8 mouse cellular contexts compared by ENCODE assay signal in the genomic region with DNA sequence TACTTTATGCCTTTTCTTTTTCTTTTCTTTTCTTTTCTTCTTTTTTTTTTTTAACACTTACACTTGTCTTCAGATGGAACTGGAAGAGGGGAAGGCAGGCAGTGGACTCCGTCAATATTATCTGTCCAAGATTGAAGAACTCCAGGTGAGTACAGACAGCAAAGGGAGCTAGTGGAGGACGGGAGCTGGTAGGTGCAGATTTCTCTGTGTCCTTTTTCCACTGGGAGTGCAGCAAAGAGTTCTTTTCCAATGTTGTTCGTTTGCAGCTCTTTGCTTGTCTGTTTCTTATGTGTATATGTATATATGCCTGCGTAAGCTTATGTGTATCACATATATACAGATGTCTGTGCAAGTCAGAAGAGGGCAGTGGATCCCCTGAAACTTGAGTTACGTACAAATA. TPM values are rescaled to one million over a fixed set of nuclear protein-coding genes. Genes with fewer than 3 reads are reported as not detected.
DNase-seq lines count a peak whose midpoint lies in the region; ATAC-seq and TF ChIP-seq lines count a peak whose summit lies in the region.

No protein-coding gene starts in this region.

- intact Hi-C loops in gastrocnemius, postnatal 36 days (cut with DNase I) = loop anchor here (2.0 kb wide), 1 partner anchor 16 kb away; a partner anchor contains a TSS

- H3K4me3 ChIP-seq in brown adipose tissue, adult 24 weeks (ENCODE audit: insufficient read depth, low read depth, low read length) = peak overlapping the region; percentile 33
- peak overlapping the region; percentile 77 for H3K4me3 ChIP-seq in hindbrain, embryonic 14.5 days (replicated peaks; ENCODE audit: low read length)
- H3K4me3 ChIP-seq in liver, embryonic 14.5 days (ENCODE audit: insufficient read depth in 1 of 2, low read depth in 2 of 2, low read length in 2 of 2) = peak overlapping the region; percentile 95 to 99
- H3K4me3 ChIP-seq in stomach, embryonic 15.5 days (replicated peaks) = peak overlapping the region; percentile 82

- WGBS in hindbrain, embryonic 14.5 days = 81% methylated on average over 5 of the region's 5 CpGs
- WGBS in liver, embryonic 14.5 days (ENCODE audit: insufficient replicate concordance) = 41% methylated on average over 5 of the region's 5 CpGs
- WGBS in stomach, embryonic 15.5 days = 55% methylated on average over 5 of the region's 5 CpGs

- H3K36me3 ChIP-seq in hindbrain, embryonic 14.5 days (replicated peaks; ENCODE audit: control insufficient read depth, insufficient read depth) = peaks cover 56% of the 10 kb centered on the region
- H3K36me3 ChIP-seq in liver, embryonic 14.5 days (replicated peaks; ENCODE audit: control insufficient read depth, insufficient read depth, low read depth) = peaks cover 37% of the 10 kb centered on the region
- peaks cover 39% of the 10 kb centered on the region for H3K36me3 ChIP-seq in stomach, embryonic 15.5 days

- no peaks in the 10 kb centered on the region for H3K4me1 ChIP-seq in brown adipose tissue, adult 24 weeks (ENCODE audit: control insufficient read depth, insufficient read depth, insufficient read length, low read length)
- peaks cover 18% of the 10 kb centered on the region for H3K4me1 ChIP-seq in hindbrain, embryonic 14.5 days (replicated peaks; ENCODE audit: control insufficient read depth, insufficient read depth, low read length)
- H3K4me1 ChIP-seq in liver, embryonic 14.5 days (replicated peaks; ENCODE audit: control insufficient read depth in 2 of 2, insufficient read depth in 2 of 2, low read length in 1 of 2) = peaks cover 11 to 17% of the 10 kb centered on the region in 2 experiments
- peaks cover 19% of the 10 kb centered on the region for H3K4me1 ChIP-seq in stomach, embryonic 15.5 days

- ATAC-seq in hindbrain, embryonic 14.5 days (ENCODE audit: low FRiP score) = no peak
- ATAC-seq in liver, embryonic 14.5 days (ENCODE audit: insufficient read depth) = no peak
- ATAC-seq in stomach, embryonic 15.5 days (ENCODE audit: insufficient read depth, low FRiP score, low read depth) = no peak

- H3K4me2 ChIP-seq in hindbrain, embryonic 14.5 days (replicated peaks) = peak overlapping the region; percentile 97
- peak overlapping the region; percentile 79 for H3K4me2 ChIP-seq in liver, embryonic 14.5 days (ENCODE audit: low read depth)
- H3K4me2 ChIP-seq in stomach, embryonic 15.5 days = peak overlapping the region; percentile 62

- TF ChIP-seq CTCF in liver, embryonic 14.5 days (IDR thresholded peaks at IDR 0.05; ENCODE audit: low read depth) = no peak

- peak overlapping the region; percentile 88 for H3K9ac ChIP-seq in hindbrain, embryonic 14.5 days
- peak overlapping the region; percentile 93 for H3K9ac ChIP-seq in liver, embryonic 14.5 days (replicated peaks)
- peak overlapping the region; percentile 71 for H3K9ac ChIP-seq in stomach, embryonic 15.5 days

- TF ChIP-seq EP300 in liver, embryonic 14.5 days (IDR thresholded peaks at IDR 0.05; ENCODE audit: low read depth) = no peak

- H3K9me3 ChIP-seq in hindbrain, embryonic 14.5 days (ENCODE audit: control insufficient read depth, low read length) = no peaks in the 10 kb centered on the region
- no peaks in the 10 kb centered on the region for H3K9me3 ChIP-seq in liver, embryonic 14.5 days (ENCODE audit: control insufficient read depth, low read length)
- H3K9me3 ChIP-seq in stomach, embryonic 15.5 days = no peaks in the 10 kb centered on the region

- DNase-seq in cerebellum, postnatal 10 days = peak; percentile 71 to 75
- no peak for DNase-seq in cerebellum, adult 8-10 months
- no peak for DNase-seq in hindbrain, embryonic 14.5 days (ENCODE audit: low spot score)
- DNase-seq in liver, embryonic 14.5 days (ENCODE audit: low read depth in 3 of 3, low spot score in 3 of 3) = no peak
- no peak for DNase-seq in layer of hippocampus, adult 8-10 months (ENCODE audit: low spot score in 2 of 2)
- DNase-seq in gastrocnemius, postnatal 36 days = no peak

- H3K27me3 ChIP-seq in hindbrain, embryonic 14.5 days (ENCODE audit: control insufficient read depth, insufficient read depth, low read length) = no peaks in the 10 kb centered on the region
- H3K27me3 ChIP-seq in liver, embryonic 14.5 days (ENCODE audit: control insufficient read depth, insufficient read depth, low read length) = no peaks in the 10 kb centered on the region
- H3K27me3 ChIP-seq in stomach, embryonic 15.5 days (replicated peaks) = no peaks in the 10 kb centered on the region

- H3K27ac ChIP-seq in brown adipose tissue, adult 24 weeks (replicated peaks; ENCODE audit: low read depth, low read length) = no peak overlapping the region
- H3K27ac ChIP-seq in hindbrain, embryonic 14.5 days = 0 out of 2 replicates have a peak overlapping the region, but pooled peaks have one; percentile 79
- peak overlapping the region; percentile 58 for H3K27ac ChIP-seq in liver, embryonic 14.5 days
- no peak overlapping the region for H3K27ac ChIP-seq in stomach, embryonic 15.5 days

RNA-seq across cellular contexts. Expression of a gene that starts 0.8 kb away (rescaled TPM):
- polyA plus RNA-seq in brown adipose tissue, adult 24 weeks (2012; ENCODE audit: insufficient read depth, insufficient read length, missing spikeins) = 111 and 116 TPM in 2 replicates
- polyA plus RNA-seq in hindbrain, embryonic 14.5 days (2014; fragmentation: Nextera tagmentation; extraction: Ambion mirVana) = 282 and 287 TPM in 2 replicates
- 59.6 and 107 TPM in 2 replicates for polyA plus RNA-seq in liver, embryonic 14.5 days (2012; rRNA removed)
- 123 and 132 TPM in 2 replicates for polyA plus RNA-seq in liver, embryonic 14.5 days (2014; fragmentation: Nextera tagmentation; extraction: Ambion mirVana)
- 242 and 266 TPM in 2 replicates for polyA plus RNA-seq in stomach, embryonic 15.5 days (2015; fragmentation: Nextera tagmentation; extraction: Ambion mirVana)
- total RNA-seq in layer of hippocampus, adult 8-10 months (2022) = 100 to 1,000 TPM; 164 to 180 (median 176) TPM
- 100 to 1,000 TPM; 122 to 134 TPM for total RNA-seq in gastrocnemius, postnatal 36 days (2021)

RNA-seq across cellular contexts. Expression of a gene that starts 0.9 kb away (rescaled TPM):
- polyA plus RNA-seq in brown adipose tissue, adult 24 weeks (2012; ENCODE audit: insufficient read depth, insufficient read length, missing spikeins) = 14.1 and 15.6 TPM in 2 replicates
- 31.4 and 31.9 TPM in 2 replicates for polyA plus RNA-seq in hindbrain, embryonic 14.5 days (2014; fragmentation: Nextera tagmentation; extraction: Ambion mirVana)
- polyA plus RNA-seq in liver, embryonic 14.5 days (2012; rRNA removed) = 15.5 and 25.7 TPM in 2 replicates
- polyA plus RNA-seq in liver, embryonic 14.5 days (2014; fragmentation: Nextera tagmentation; extraction: Ambion mirVana) = 36.8 and 40.1 TPM in 2 replicates
- polyA plus RNA-seq in stomach, embryonic 15.5 days (2015; fragmentation: Nextera tagmentation; extraction: Ambion mirVana) = 49.7 and 56.5 TPM in 2 replicates
- 10 to 100 TPM; 28.9 to 33.3 (median 32.4) TPM for total RNA-seq in layer of hippocampus, adult 8-10 months (2022)
- 10 to 100 TPM; 15.7 to 22.3 TPM for total RNA-seq in gastrocnemius, postnatal 36 days (2021)

RNA-seq across cellular contexts. Expression of a gene that starts 16.0 kb away (rescaled TPM):
- polyA plus RNA-seq in brown adipose tissue, adult 24 weeks (2012; ENCODE audit: insufficient read depth, insufficient read length, missing spikeins) = 18.7 and 22.3 TPM in 2 replicates
- polyA plus RNA-seq in hindbrain, embryonic 14.5 days (2014; fragmentation: Nextera tagmentation; extraction: Ambion mirVana) = 12.8 and 16.8 TPM in 2 replicates
- polyA plus RNA-seq in liver, embryonic 14.5 days (2012; rRNA removed) = 38.8 and 39.1 TPM in 2 replicates
- polyA plus RNA-seq in liver, embryonic 14.5 days (2014; fragmentation: Nextera tagmentation; extraction: Ambion mirVana) = 23.9 and 29.0 TPM in 2 replicates
- polyA plus RNA-seq in stomach, embryonic 15.5 days (2015; fragmentation: Nextera tagmentation; extraction: Ambion mirVana) = 70.2 and 78.3 TPM in 2 replicates
- total RNA-seq in layer of hippocampus, adult 8-10 months (2022) = 10 to 100 TPM; 29.1 to 34.7 (median 31.2) TPM
- total RNA-seq in gastrocnemius, postnatal 36 days (2021) = 10 to 100 TPM; 12.6 to 14.4 TPM

RNA-seq across cellular contexts. Expression of a gene that starts 19.7 kb away (rescaled TPM):
- 0.44 TPM in 1 of 2 replicates, not detected in the other for polyA plus RNA-seq in brown adipose tissue, adult 24 weeks (2012; ENCODE audit: insufficient read depth, insufficient read length, missing spikeins)
- 0.08 and 0.43 TPM in 2 replicates for polyA plus RNA-seq in hindbrain, embryonic 14.5 days (2014; fragmentation: Nextera tagmentation; extraction: Ambion mirVana)
- polyA plus RNA-seq in liver, embryonic 14.5 days (2012; rRNA removed) = 0.17 and 0.20 TPM in 2 replicates
- 0.09 and 0.18 TPM in 2 replicates for polyA plus RNA-seq in liver, embryonic 14.5 days (2014; fragmentation: Nextera tagmentation; extraction: Ambion mirVana)
- 0.27 and 0.28 TPM in 2 replicates for polyA plus RNA-seq in stomach, embryonic 15.5 days (2015; fragmentation: Nextera tagmentation; extraction: Ambion mirVana)
- under 1 TPM in 2 of 4 experiments, not detected in 2; 0.16 to 0.20 TPM for total RNA-seq in layer of hippocampus, adult 8-10 months (2022)
- total RNA-seq in gastrocnemius, postnatal 36 days (2021) = under 1 TPM; 0.08 to 0.12 TPM

RNA-seq across cellular contexts. Expression of a gene that starts 40.0 kb away (rescaled TPM):
- 18.9 and 22.2 TPM in 2 replicates for polyA plus RNA-seq in brown adipose tissue, adult 24 weeks (2012; ENCODE audit: insufficient read depth, insufficient read length, missing spikeins)
- polyA plus RNA-seq in hindbrain, embryonic 14.5 days (2014; fragmentation: Nextera tagmentation; extraction: Ambion mirVana) = 78.0 and 82.2 TPM in 2 replicates
- 7.8 and 13.5 TPM in 2 replicates for polyA plus RNA-seq in liver, embryonic 14.5 days (2012; rRNA removed)
- polyA plus RNA-seq in liver, embryonic 14.5 days (2014; fragmentation: Nextera tagmentation; extraction: Ambion mirVana) = 20.7 and 22.8 TPM in 2 replicates
- 58.1 and 66.2 TPM in 2 replicates for polyA plus RNA-seq in stomach, embryonic 15.5 days (2015; fragmentation: Nextera tagmentation; extraction: Ambion mirVana)
- total RNA-seq in layer of hippocampus, adult 8-10 months (2022) = 10 to 100 TPM; 65.3 to 71.1 (median 69.4) TPM
- total RNA-seq in gastrocnemius, postnatal 36 days (2021) = 10 to 100 TPM; 19.1 to 22.2 TPM

Comparison
In these comparisons a context has a peak if more than half of its experiments do, and no peak if none do; other contexts are left out.
1. DNase-seq: peak in cerebellum, postnatal 10 days (2 of 2); none in cerebellum, adult 8-10 months (single experiment), hindbrain, embryonic 14.5 days (single experiment), liver, embryonic 14.5 days (0 of 3), layer of hippocampus, adult 8-10 months (0 of 2) and gastrocnemius, postnatal 36 days (0 of 2).
2. H3K27ac ChIP-seq: peak in hindbrain, embryonic 14.5 days (single experiment) and liver, embryonic 14.5 days (single experiment); none in brown adipose tissue, adult 24 weeks (single experiment) and stomach, embryonic 15.5 days (single experiment).
3. H3K4me3 ChIP-seq: peak in every context shown above with its lines; median percentile 97 in liver, embryonic 14.5 days; 82 in stomach, embryonic 15.5 days; 77 in hindbrain, embryonic 14.5 days; 33 in brown adipose tissue, adult 24 weeks.
4. Peak in every context shown above with its lines, with median percentiles within 50 percentile points of each other: H3K4me2 ChIP-seq and H3K9ac ChIP-seq.